Mouse (Mus musculus): ENCODE measurements around the gene Msi1. TPM values are rescaled to one million over a fixed set of nuclear protein-coding genes. Genes with fewer than 3 reads are reported as not detected.

The Msi1 gene
- polyA plus RNA-seq, 1 experiment from 2014 or later: 66.3 TPM

DNA sequence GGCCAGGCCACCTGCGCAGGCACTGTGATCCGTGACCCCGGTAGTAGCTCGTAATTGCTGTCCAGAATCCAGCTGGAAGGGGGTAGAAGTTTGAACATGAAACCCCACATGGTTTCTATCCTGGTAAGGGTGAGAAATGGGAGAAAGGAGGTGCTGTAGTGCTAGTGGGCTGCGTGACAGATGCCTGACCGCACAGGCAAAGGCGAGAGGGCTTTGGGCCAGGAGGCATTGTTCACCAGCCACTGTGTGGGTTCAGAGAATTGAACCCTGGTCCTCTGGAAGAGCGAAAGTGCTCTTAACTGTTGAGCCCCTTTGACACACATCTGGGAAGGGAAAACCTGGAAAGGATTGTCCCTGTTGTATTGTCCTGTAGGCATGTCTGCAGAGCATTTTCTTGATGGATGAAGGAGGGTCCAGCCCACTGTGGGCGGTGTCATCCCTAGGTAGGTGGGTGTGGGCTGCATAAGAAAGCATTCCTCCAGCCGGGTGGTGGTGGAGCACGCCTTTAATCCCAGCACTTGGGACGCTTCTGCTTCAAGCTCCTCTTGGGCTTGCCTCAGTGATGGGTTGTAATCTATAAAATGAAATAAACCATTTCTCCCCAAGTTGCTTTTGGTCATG, 46.8 kb downstream of the Msi1 start:
- peak overlapping the region; percentile 45 for H3K4me3 ChIP-seq
- peak overlapping the region; percentile 34; the same call in 1 of the 2 replicates for H3K9ac ChIP-seq
- ATAC-seq (replicated peaks): peak; percentile 37
- H3K27ac ChIP-seq: 0 out of 2 replicates have a peak overlapping the region, but pooled peaks have one; percentile 41
- WGBS: 36% methylated on average over 12 of the region's 12 CpGs
- peak overlapping the region; percentile 51 for H3K4me2 ChIP-seq
- H3K36me3 ChIP-seq (replicated peaks): no peaks in the 10 kb centered on the region
- H3K9me3 ChIP-seq: no peaks in the 10 kb centered on the region
- peaks cover 3% of the 10 kb centered on the region; the same call in 1 of the 2 replicates for H3K27me3 ChIP-seq (replicated peaks)
- peaks cover 15% of the 10 kb centered on the region for H3K4me1 ChIP-seq

DNA sequence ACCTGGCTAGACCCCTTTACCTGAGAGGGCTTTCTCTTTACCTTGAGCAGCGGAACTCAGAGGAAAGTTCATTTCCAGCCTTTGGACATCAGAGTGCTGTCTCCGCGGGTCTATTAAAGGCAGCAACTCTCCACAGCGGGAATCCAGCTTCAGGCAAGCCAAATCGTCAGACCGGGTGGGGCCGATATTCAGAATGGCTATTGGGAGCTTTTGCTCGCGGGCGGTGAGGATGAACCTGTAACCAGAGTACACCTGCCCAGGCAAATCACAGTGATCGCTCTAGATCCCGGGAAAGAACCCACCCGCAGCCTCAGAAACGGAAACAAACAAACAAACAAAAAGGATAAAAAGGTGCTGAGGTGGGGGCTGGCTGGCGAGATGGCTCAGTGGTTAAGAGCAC, 50.2 kb downstream of the Msi1 start:
- Histone ChIP-seq H3K27me3 (replicated peaks) (peaks cover 3% of the 10 kb centered on the region), H3K27ac (no peak overlapping the region), H3K9ac (no peak overlapping the region), H3K9me3 (no peaks in the 10 kb centered on the region), H3K4me1 (peaks cover 32% of the 10 kb centered on the region), H3K4me3 (no peak overlapping the region), H3K4me2 (no peak overlapping the region), H3K36me3 (replicated peaks) (no peaks in the 10 kb centered on the region)
- ATAC-seq (replicated peaks): no peak
- WGBS: 40% methylated on average over 15 of the region's 15 CpGs

DNA sequence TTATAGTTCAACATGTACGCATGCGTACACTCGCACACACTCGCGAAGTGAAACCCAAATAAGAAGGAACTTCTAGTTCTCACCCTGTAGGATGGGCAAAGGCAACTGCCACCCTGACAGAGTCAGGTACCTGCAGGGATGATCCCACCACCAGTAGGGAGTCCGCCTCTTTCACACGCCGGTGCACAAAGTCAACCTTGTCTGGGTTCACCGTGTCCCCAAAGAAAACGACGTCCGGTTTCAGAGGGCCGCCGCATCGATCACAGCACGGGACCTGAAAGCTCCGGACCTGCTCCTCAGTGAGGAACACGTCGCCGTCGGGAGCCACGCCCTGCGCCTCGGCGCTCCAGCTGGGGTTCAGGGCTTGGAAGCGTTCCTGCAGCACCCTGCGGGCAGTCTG, 50.7 kb downstream of the Msi1 start:
- Histone ChIP-seq H3K4me1 (peaks cover 37% of the 10 kb centered on the region), H3K9me3 (no peaks in the 10 kb centered on the region), H3K9ac (no peak overlapping the region), H3K4me3 (peak overlapping the region; percentile 2), H3K4me2 (peak overlapping the region; percentile 35), H3K36me3 (replicated peaks) (no peaks in the 10 kb centered on the region), H3K27me3 (replicated peaks) (peaks cover 3% of the 10 kb centered on the region), H3K27ac (no peak overlapping the region)
- no peak for ATAC-seq (replicated peaks)
- 24% methylated on average over 27 of the region's 27 CpGs for WGBS

DNA sequence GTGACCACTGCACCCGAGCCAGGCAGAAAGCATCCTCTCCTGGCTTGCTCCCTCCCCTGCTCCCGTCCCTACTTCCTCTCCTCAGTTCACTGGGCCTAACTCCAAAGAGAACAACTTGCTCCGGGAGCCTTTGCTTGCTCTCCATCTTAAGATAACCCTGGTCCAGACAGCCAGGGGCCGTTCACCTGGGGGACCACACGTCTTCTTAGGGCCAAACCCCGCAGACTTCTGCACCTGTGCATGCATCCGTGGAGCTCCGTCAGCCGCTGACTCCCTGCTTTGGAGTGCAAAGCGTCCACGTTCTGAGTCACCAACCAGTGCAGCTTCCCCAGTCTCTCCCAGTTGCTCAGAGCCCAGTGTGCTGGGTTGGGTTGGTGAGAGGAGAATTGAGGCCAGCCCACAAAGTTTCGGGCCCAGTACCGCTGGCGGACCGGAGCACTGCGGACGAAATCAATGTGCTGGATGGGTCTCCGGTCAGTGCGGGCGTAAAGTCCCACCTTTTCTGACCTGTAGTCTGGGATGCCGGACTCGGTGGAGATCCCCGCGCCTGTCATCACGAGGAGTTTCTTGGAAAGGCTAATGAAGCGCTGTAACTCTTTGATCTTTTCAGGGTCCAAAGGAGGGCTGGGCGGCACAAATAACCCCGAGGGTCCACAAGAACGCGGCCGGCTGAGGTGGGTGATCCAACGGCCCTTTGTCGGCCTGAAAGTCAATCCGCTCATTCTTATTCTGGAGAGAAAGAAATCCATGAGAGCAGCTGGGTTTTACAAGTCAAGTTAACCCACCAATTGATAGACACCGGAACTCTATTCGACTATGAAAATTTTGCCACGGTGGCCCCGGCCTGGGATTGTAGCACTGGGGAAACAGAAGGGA, 53.2 kb downstream of the Msi1 start:
- Histone ChIP-seq H3K27me3 (replicated peaks) (peaks cover 3% of the 10 kb centered on the region), H3K9me3 (no peaks in the 10 kb centered on the region), H3K4me2 (peak overlapping the region; percentile 48), H3K9ac (peak overlapping the region; percentile 25; the same call in 1 of the 2 replicates), H3K27ac (no peak overlapping the region; the same call in 1 of the 2 replicates), H3K4me3 (peak overlapping the region; percentile 24), H3K4me1 (peaks cover 27% of the 10 kb centered on the region), H3K36me3 (replicated peaks) (no peaks in the 10 kb centered on the region)
- ATAC-seq (replicated peaks): no peak
- 26% methylated on average over 38 of the region's 38 CpGs for WGBS

DNA sequence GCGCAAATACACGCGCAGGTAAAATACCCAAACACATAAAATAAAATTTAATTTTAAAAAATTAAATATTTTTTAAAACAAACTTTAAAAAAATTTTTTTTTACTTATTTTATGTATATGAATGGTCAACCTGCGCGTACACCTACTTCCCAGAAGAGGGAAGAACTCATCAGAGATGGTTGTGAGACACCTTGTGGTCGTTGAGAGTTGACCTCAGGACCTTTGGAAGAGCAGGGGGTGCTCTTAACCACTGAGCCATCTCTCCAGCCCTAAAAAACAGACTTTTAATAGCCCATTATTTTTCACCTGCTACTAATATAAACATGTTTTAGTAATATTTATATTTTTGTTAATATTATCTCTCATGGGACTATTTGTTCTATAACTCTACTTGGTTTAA, 54.0 kb downstream of the Msi1 start:
- no peak for ATAC-seq (replicated peaks)
- 34% methylated on average over 6 of the region's 6 CpGs for WGBS
- Histone ChIP-seq H3K9ac (no peak overlapping the region), H3K27ac (no peak overlapping the region), H3K36me3 (replicated peaks) (no peaks in the 10 kb centered on the region), H3K4me3 (peak overlapping the region; percentile 24; the same call in 1 of the 2 replicates), H3K4me2 (peak overlapping the region; percentile 48; the same call in 1 of the 2 replicates), H3K9me3 (no peaks in the 10 kb centered on the region), H3K27me3 (replicated peaks) (peaks cover 3% of the 10 kb centered on the region), H3K4me1 (peaks cover 28% of the 10 kb centered on the region)

DNA sequence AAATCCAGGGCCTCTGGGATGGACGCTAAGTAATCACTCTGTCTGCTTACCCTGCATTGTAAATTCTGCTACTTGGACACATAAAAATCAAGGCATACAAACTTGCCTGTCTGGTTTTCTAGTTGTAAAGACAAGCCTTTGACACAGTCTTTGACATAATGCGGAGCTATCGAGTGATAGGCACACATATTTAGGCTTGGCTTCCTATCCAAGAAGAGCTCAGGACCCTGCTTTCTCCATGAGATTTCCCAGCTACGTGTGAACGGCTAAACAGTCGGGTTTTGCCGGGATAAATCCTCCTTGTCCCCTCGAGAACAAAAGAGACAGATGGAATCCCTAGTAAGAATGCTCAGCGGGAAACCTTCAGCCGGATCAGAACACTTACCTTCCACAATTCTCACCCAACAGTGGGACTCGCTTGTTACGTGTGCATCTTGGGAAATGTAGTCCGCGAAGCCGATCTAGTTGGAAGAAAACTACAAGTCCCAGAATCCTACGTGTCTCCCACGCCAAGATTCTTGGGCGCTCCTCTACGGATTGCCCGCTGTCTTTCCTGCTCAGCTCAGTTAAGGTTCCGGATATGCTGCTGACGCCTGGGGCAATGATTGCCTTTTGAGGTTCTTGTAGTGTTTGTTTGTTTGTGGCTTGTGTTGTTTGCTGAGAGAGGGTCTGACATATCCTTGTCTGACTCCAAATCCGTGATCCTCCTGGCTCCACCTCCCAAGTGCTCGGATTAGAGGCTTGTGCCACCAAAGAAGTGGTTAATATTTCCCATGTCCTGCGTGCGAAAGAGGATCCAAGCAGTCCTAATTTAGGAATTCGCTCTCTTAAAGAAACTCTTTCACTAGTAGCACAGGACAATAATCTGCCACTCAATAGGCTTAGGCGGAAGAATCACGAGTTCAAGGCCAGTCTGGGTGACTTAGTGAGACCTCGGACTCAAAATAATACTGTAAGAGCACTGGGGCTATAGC, 54.8 kb downstream of the Msi1 start, which contains the start of gene Sirt4:
Gene Sirt4 (minus strand): TSS at position 779 of the 974 bp plus-strand sequence.
- H3K9ac ChIP-seq: peak within 1 kb of the TSS; percentile 59

DNA sequence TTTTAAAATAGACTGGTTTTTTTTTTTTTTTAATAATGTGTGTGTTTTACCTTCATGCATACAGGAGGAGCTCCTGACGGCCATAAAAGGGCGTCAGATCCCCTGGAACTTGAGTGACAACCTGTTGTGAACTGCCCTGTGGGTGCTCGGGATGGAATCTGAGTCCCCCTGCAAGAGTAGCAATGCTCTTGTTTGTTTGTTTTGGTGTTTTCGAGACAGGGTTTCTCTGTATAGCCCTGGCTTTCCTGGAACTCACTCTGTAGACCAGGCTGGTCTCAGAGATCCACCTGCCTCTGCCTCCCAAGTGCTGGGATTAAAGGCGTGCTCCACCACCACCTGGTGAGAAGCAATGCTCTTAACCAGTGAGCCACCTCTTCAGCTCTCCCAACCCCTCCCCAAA, 55.6 kb downstream of the Msi1 start:
- Histone ChIP-seq H3K4me3 (peak overlapping the region; percentile 48), H3K4me1 (peaks cover 35% of the 10 kb centered on the region), H3K9ac (peak overlapping the region; percentile 59; the same call in 1 of the 2 replicates), H3K27ac (peak overlapping the region; percentile 89; the same call in 1 of the 2 replicates), H3K4me2 (peak overlapping the region; percentile 70), H3K36me3 (replicated peaks) (no peaks in the 10 kb centered on the region), H3K9me3 (no peaks in the 10 kb centered on the region), H3K27me3 (replicated peaks) (peaks cover 3% of the 10 kb centered on the region)
- WGBS: 74% methylated on average over 5 of the region's 5 CpGs
- ATAC-seq (replicated peaks): no peak

More for the DNA sequence above, 54.8 kb downstream of the Msi1 start, which contains the start of gene Sirt4:
- H3K9me3 ChIP-seq: no peaks in the 10 kb centered on the region
- peak within 1 kb of the TSS; percentile 48 for H3K4me3 ChIP-seq
- H3K4me2 ChIP-seq: peak within 1 kb of the TSS; percentile 70
- H3K36me3 ChIP-seq (replicated peaks): no peaks in the 10 kb centered on the region
- H3K27ac ChIP-seq: peak within 1 kb of the TSS; percentile 89
- peak; percentile 89 for ATAC-seq (replicated peaks)
- peaks cover 32% of the 10 kb centered on the region for H3K4me1 ChIP-seq
- peaks cover 3% of the 10 kb centered on the region for H3K27me3 ChIP-seq (replicated peaks)
- 7% methylated on average over 30 of the region's 30 CpGs for WGBS

DNA sequence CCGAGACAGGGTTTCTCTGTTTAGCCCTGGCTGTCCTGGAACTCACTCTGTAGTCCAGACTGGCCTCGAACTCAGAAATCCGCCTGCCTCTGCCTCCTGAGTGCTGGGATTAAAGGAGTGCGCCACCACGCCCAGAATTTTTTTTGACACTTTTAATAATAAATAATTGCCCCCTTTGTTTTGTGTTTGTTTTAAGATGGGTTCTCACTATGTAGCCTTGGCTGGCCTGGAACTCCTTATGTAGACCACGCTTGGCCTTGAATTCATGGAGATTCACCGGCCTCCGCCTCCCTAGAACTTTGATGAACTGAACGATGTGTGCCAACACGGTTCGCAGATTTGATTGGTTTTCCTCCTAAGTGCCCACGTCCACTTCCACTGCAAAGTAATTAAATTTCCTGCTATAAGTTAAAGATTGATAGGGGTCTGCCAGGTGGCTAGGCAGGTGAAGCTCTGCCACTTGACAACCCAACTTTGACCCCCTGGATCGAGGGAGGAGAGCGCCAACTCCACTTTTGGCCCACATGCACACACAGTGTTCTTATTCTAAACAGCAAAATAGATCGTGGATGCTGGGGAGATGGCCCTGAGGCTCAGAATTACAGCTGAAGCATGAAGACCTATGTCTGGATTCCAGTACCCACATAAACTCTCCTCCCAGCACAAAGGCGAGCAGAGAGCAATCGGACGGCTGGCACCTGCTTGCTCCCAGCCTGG, 56.2 kb downstream of the Msi1 start:
- peaks cover 3% of the 10 kb centered on the region for H3K27me3 ChIP-seq (replicated peaks)
- no peak overlapping the region for H3K27ac ChIP-seq
- no peaks in the 10 kb centered on the region for H3K9me3 ChIP-seq
- no peak overlapping the region for H3K9ac ChIP-seq
- no peak for ATAC-seq (replicated peaks)
- no peak overlapping the region for H3K4me3 ChIP-seq
- H3K36me3 ChIP-seq (replicated peaks): no peaks in the 10 kb centered on the region
- WGBS: 89% methylated on average over 18 of the region's 18 CpGs
- H3K4me1 ChIP-seq: peaks cover 32% of the 10 kb centered on the region
- no peak overlapping the region for H3K4me2 ChIP-seq

DNA sequence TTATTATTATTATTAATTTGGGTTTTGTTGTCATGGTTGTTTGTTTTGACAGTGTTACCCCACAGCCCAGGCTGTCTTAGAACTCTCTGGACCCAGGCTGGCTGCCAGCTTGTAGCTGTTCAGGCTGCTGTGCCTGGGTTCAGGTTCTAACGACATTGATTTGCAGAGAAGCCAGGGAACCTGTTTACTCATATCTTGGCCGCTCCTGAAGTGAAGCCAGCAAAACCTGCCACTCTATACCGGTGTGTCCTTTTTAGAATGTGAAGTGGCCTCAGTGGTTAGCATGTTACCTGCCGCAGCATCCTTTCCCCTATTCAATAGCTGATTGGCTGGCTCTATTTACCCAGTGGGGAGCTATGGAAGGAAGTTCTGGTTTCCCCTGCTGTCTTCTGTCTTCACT, 57.3 kb downstream of the Msi1 start:
- no peaks in the 10 kb centered on the region; the same call in 1 of the 2 replicates for H3K27me3 ChIP-seq (replicated peaks)
- no peak for ATAC-seq (replicated peaks)
- H3K4me1 ChIP-seq: peaks cover 41% of the 10 kb centered on the region
- H3K27ac ChIP-seq: no peak overlapping the region
- no peak overlapping the region for H3K4me3 ChIP-seq
- H3K9me3 ChIP-seq: no peaks in the 10 kb centered on the region
- H3K36me3 ChIP-seq (replicated peaks): no peaks in the 10 kb centered on the region
- H3K9ac ChIP-seq: no peak overlapping the region
- WGBS: 47% methylated on average over 4 of the region's 4 CpGs
- H3K4me2 ChIP-seq: no peak overlapping the region

DNA sequence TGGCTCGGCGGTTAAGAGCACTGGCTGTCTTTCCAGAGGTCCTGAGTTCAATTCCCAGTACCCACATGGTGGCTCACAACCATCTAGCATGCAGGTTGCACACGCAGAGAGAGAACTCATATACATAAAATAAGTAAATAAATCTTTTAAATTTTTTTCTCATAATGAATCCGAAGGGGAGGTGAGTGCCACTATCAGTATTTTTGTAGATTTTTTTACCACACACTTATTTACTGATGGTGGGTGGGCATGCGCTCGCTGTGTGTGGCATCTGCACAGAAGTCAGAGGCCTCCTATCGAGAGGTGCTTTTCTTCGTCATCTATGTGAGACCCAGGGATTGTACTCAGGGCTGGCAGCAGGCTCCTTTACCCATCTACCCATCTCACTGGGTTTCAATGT, 58.0 kb downstream of the Msi1 start:
- WGBS: 84% methylated on average over 8 of the region's 8 CpGs
- no peak overlapping the region for H3K9ac ChIP-seq
- H3K4me2 ChIP-seq: no peak overlapping the region
- H3K4me1 ChIP-seq: peaks cover 44% of the 10 kb centered on the region
- no peaks in the 10 kb centered on the region; the same call in 1 of the 2 replicates for H3K27me3 ChIP-seq (replicated peaks)
- no peak for ATAC-seq (replicated peaks)
- no peak overlapping the region for H3K27ac ChIP-seq
- no peak overlapping the region for H3K4me3 ChIP-seq
- H3K36me3 ChIP-seq (replicated peaks): no peaks in the 10 kb centered on the region
- no peaks in the 10 kb centered on the region for H3K9me3 ChIP-seq

All from midbrain, embryonic 15.5 days (tissue).